Mouse (Mus musculus) Patski (cell line): ENCODE data around the gene Gm14085. TPM values are rescaled to one million over a fixed set of nuclear protein-coding genes. Genes with fewer than 3 reads are reported as not detected.

Experiments
- ATAC-seq: fragments of 100-300 bp; one replicate; pipeline ENCODE4 v1.8.0; 2021
- CTCF ChIA-PET: fragments of 350-600 bp; sonication (Branson Sonifier 250); formaldehyde crosslinking; loops from one replicate; lab custom pipeline; 2022; ENCODE audit warnings: inconsistent platforms; lab: Charles Lee
- POLR2A ChIA-PET: fragments of 350-600 bp; sonication (Branson Sonifier 250); formaldehyde crosslinking; loops from one replicate; lab custom pipeline; 2022; ENCODE audit warnings: antibody characterized with exemption, inconsistent platforms; lab: Charles Lee
- DNase-seq: peaks from one replicate; pipeline ENCODE4 v3.0.0-alpha.2; 2011; ENCODE audit warnings: low read depth, low spot score
- H3K27me3 ChIP-seq: fragments of 371-371 bp; one replicate; pipeline ENCODE4 v1.5.1; 2021
- CTCF ChIP-seq: fragments of 100-300 bp; IDR thresholded peaks from one replicate; pipeline ENCODE4 v1.5.1; 2021
- in situ Hi-C: fragments of 300-500 bp; cut with MboI; formaldehyde crosslinking; loops from 3 replicates; pipeline ENCODE4 v1.11.1; 2018; ENCODE audit warnings: low pct_unique_long_range_greater_than_20kb, mixed read lengths
- polyA plus RNA-seq: library from polyadenylated mRNA; unstranded; gene quantifications from one replicate; pipeline ENCODE4 v1.2.3, GENCODE M21; 2021

The Gm14085 gene
- polyA plus RNA-seq, 1 experiment from 2014 or later, result not detected

DNA sequence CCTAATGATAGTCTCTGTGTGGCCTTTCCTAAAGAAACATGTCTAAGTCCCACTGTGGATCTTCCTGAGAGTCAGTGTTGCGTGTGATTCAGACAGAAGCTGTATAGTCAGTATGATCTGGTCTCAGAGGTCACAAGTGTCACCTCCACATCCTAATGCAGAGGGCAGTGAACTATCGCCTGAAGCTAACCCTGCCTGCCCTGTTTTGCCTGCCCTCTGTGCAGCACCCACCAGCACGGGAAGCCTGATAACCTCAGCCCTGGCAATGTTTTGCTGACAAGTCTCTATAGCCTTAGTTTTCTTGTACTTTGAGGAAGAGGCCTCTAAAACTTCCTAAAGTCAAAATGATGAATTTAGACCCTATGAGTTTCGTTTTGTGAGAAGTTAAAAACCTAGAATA lies 85.7 kb downstream of the Gm14085 start:
- in situ Hi-C loops, result loop anchor here (5.0 kb wide), 2 partner anchors 47 to 182 kb away; no protein-coding TSS in a partner anchor
- peaks cover 11% of the 10 kb centered on the region for H3K27me3 ChIP-seq
- DNase-seq (no peak), ATAC-seq (no peak)
- no peak for TF ChIP-seq CTCF
- ChIA-PET CTCF (interaction anchor here (1.7 kb wide), 1 partner anchor 58 kb away, joined by 11 read pairs; no protein-coding TSS in a partner anchor), POLR2A (no interaction called here)

DNA sequence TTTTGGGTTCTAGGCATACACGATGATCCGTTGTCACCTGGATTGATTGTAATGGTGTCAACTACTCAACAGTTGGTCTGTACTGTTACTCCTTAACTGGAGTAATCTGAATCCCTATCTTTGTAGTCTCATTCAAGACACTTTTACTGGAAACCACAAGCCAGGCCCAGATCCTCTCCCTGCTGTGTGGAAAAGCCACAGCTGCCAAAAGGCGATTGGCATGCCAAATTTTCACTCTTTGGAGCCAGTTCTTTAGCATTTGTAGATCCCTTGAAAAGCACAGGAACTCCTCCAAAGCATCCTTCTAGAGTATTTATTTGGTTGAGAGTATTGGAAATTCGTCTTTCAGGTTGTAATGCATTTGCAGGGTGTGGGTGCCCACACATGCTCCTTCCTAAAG lies 86.6 kb downstream of the Gm14085 start:
- DNase-seq, result no peak
- no peak for TF ChIP-seq CTCF
- ATAC-seq, result no peak
- H3K27me3 ChIP-seq, result peaks cover 13% of the 10 kb centered on the region
- in situ Hi-C loops, result loop anchor here (5.0 kb wide), 2 partner anchors 46 to 181 kb away; no protein-coding TSS in a partner anchor
- POLR2A ChIA-PET, result no interaction called here
- CTCF ChIA-PET, result interaction anchor here (1.7 kb wide), 1 partner anchor 57 kb away, joined by 11 read pairs; no protein-coding TSS in a partner anchor

DNA sequence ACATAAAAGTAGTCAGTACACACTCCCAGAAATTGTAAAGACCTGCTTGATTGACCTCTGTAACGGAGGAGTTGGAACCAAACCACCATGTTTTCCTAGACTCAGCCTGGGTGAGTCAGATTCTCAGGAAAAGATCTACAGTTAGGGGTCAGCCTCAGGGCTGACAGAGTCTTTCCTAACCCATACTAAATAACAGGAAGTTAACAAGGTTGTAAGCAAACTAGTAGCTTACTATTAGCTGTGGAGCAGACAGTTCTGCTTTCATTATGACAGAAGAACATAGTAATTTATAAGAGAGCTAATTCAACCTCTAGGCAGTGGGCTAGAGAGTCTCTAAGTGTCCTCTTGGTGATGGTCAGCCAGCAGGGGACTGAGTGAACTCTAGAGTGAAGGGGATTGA lies 87.7 kb downstream of the Gm14085 start:
- DNase-seq (no peak), ATAC-seq (no peak)
- in situ Hi-C loops, result loop anchor here (5.0 kb wide), 2 partner anchors 45 to 180 kb away; no protein-coding TSS in a partner anchor
- TF ChIP-seq CTCF, result no peak
- peaks cover 18% of the 10 kb centered on the region for H3K27me3 ChIP-seq
- ChIA-PET POLR2A (interaction anchor here (0.6 to 1.0 kb wide), 2 partner anchors 39 to 45 kb away, joined by 3 read pairs; partner anchors contain the start of gene Gatm), CTCF (interaction anchor here (1.7 kb wide), 1 partner anchor 15 kb away, joined by 4 read pairs; no protein-coding TSS in a partner anchor)

DNA sequence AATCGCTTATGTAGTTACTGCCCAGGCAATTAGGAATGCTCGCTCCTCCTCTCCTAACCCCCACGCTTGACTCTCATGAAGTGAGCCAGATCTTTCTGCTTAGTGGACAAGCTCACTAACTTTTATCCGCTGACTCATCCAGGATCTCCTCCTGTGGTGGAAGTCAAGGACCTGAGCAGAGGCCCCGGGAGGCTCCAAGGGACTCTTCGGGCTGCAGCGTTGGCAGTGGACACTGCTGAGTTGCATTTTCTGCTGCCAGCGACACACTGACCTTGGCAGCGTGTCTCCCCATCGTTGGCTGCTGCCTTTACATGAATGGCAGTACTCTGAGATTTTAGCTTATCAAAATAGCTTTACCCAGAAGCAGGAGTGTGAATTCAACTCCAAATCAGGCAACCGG lies 90.7 kb downstream of the Gm14085 start:
- CTCF ChIA-PET, result interaction anchor here (0.8 to 2.2 kb wide), 2 partner anchors 26 to 53 kb away, joined by 3 to 15 read pairs; no protein-coding TSS in a partner anchor
- no peak for DNase-seq
- POLR2A ChIA-PET, result interaction anchor here (0.8 kb wide), 1 partner anchor 55 kb away, joined by 3 read pairs; no protein-coding TSS in a partner anchor
- TF ChIP-seq CTCF, result no peak
- in situ Hi-C loops, result no loop called here
- peaks cover 18% of the 10 kb centered on the region for H3K27me3 ChIP-seq
- ATAC-seq, result peak; percentile 39

DNA sequence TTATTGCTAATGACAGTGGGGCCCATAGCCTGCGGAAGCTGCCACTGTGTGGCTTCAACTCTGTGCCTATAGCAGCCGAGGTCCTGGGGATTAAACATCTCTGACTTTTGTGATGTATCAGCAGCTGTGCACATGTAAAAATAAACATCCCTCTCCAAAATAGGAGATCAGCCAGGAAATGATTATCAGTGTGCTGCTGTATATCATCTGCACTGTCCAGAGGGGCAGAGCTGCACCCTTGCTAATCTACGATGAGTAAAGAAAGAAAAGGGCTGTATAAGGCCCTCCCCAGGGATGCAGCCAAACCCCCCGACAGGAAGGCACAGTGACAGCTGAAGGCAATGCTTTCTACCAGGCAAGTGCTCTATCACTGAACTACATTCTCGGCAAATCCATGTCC lies 91.6 kb downstream of the Gm14085 start:
- DNase-seq (no peak), ATAC-seq (no peak)
- POLR2A ChIA-PET, result no interaction called here
- in situ Hi-C loops, result no loop called here
- CTCF ChIA-PET, result no interaction called here
- H3K27me3 ChIP-seq, result peaks cover 18% of the 10 kb centered on the region
- no peak for TF ChIP-seq CTCF

DNA sequence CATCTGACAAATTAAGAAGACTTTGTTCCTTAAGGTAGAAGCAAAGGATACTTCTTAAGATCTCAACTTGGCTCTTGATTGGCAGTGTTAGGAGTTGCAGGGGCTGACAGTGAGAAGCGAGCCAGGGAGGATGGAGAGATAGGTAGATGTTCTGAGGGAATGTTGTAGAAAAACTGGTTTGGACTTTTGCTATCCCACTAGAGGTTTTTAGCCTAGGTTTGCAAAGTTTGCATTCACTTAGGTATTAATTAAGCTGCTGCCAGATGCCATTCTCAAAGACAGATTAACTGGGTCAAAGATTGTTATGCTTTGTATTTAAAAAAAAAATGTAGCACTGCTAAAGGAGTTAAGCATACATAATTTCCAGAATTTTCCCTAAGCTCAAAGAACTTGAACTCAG lies 92.6 kb downstream of the Gm14085 start:
- DNase-seq, result no peak
- H3K27me3 ChIP-seq, result peaks cover 18% of the 10 kb centered on the region
- CTCF ChIA-PET, result interaction anchor here (0.9 kb wide), 1 partner anchor 51 kb away, joined by 3 read pairs; no protein-coding TSS in a partner anchor
- no peak for TF ChIP-seq CTCF
- ATAC-seq, result no peak
- POLR2A ChIA-PET, result no interaction called here
- in situ Hi-C loops, result no loop called here

Other genes with a start within 250 kb of the Gm14085 start
- 0.01 TPM for gene Duox2, start 186.5 kb upstream of the Gm14085 start, polyA plus RNA-seq
- gene Duoxa2, start 186.0 kb upstream of the Gm14085 start, polyA plus RNA-seq, result not detected
- 0.05 TPM for gene Duoxa1, start 171.2 kb upstream of the Gm14085 start, polyA plus RNA-seq
- 0.04 TPM for gene Duox1, start 169.3 kb upstream of the Gm14085 start, polyA plus RNA-seq
- gene Shf, start 115.8 kb upstream of the Gm14085 start, polyA plus RNA-seq, result 8.3 TPM
- not detected for gene Slc28a2, start 58.5 kb upstream of the Gm14085 start, polyA plus RNA-seq
- 0.39 TPM for gene Gatm, start 126.4 kb downstream of the Gm14085 start, polyA plus RNA-seq
- 0.68 TPM for gene AA467197, start 152.0 kb downstream of the Gm14085 start, polyA plus RNA-seq
- 42.7 TPM for gene Slc30a4, start 217.7 kb downstream of the Gm14085 start, polyA plus RNA-seq